Mouse (Mus musculus) left cerebral cortex, postnatal 25 days (tissue): ENCODE data around the gene Nfil3. TPM values are rescaled to one million over a fixed set of nuclear protein-coding genes. Genes with fewer than 3 reads are reported as not detected.

ENCODE experiments used
- DNase-seq, 2 experiments: peaks; one replicate each; pipeline ENCODE4 v3.0.0; 2022; ENCODE audit warnings: low spot score in 2 of 2, mixed read lengths in 1 of 2
- intact Hi-C: fragments of 180-260 bp; cut with DNase I; formaldehyde crosslinking; loops from one replicate; pipeline ENCODE4 v1.15.1; 2025
- total RNA-seq, 2 experiments: library from RNA; stranded (reverse); gene quantifications; 2 replicates each; pipeline ENCODE4 v1.2.3; 2021

Gene Nfil3
- total RNA-seq = 10 to 100 TPM; 14.4 to 20.8 TPM

- peak in 1 of 2 experiments; percentile 82 for DNase-seq
Measured at GRCm38 (mm10) chr13:52980951-52981421, at the start of gene Nfil3. TSS of gene Nfil3 (minus strand) at chr13:52981073.

GRCm38 (mm10) chr13:53024285-53024684, 43.4 kb upstream of the Nfil3 start:
- intact Hi-C loops = no loop called here

More at GRCm38 (mm10) chr13:52980951-52981421, at the start of gene Nfil3:
- intact Hi-C loops = loop anchor here (1.0 to 5.0 kb wide), 3 partner anchors 52 to 162 kb away; partner anchors contain the start of gene Auh

GRCm38 (mm10) chr13:53020282-53020681, 39.4 kb upstream of the Nfil3 start:
- intact Hi-C loops = no loop called here
- DNase-seq = no peak

More at GRCm38 (mm10) chr13:53024285-53024684, 43.4 kb upstream of the Nfil3 start:
- DNase-seq = no peak

GRCm38 (mm10) chr13:53019532-53019931, 38.7 kb upstream of the Nfil3 start:
- intact Hi-C loops = no loop called here
- no peak for DNase-seq

- DNase-seq = no peak
- intact Hi-C loops = no loop called here
Measured at GRCm38 (mm10) chr13:53018976-53019375, 38.1 kb upstream of the Nfil3 start.

GRCm38 (mm10) chr13:53017983-53018382, 37.1 kb upstream of the Nfil3 start:
- no peak for DNase-seq
- intact Hi-C loops = no loop called here

- DNase-seq = no peak
- intact Hi-C loops = no loop called here
Measured at GRCm38 (mm10) chr13:53017117-53017516, 36.2 kb upstream of the Nfil3 start.

GRCm38 (mm10) chr13:53011426-53011825, 30.6 kb upstream of the Nfil3 start:
- intact Hi-C loops = no loop called here
- peak; percentile 4 to 12 for DNase-seq

- intact Hi-C loops = no loop called here
- DNase-seq = peak in 1 of 2 experiments; percentile 13
Measured at GRCm38 (mm10) chr13:53008489-53009184, 27.8 kb upstream of the Nfil3 start.

GRCm38 (mm10) chr13:53007781-53008180, 26.9 kb upstream of the Nfil3 start:
- no peak for DNase-seq
- intact Hi-C loops = no loop called here

GRCm38 (mm10) chr13:53003286-53003685, 22.4 kb upstream of the Nfil3 start:
- intact Hi-C loops = no loop called here
- no peak for DNase-seq

GRCm38 (mm10) chr13:53001511-53001935, 20.6 kb upstream of the Nfil3 start:
- intact Hi-C loops = no loop called here
- no peak for DNase-seq

GRCm38 (mm10) chr13:53000481-53000880, 19.6 kb upstream of the Nfil3 start:
- DNase-seq = no peak
- intact Hi-C loops = no loop called here

GRCm38 (mm10) chr13:52998541-52998940, 17.7 kb upstream of the Nfil3 start:
- intact Hi-C loops = no loop called here
- no peak for DNase-seq

GRCm38 (mm10) chr13:52997806-52998205, 16.9 kb upstream of the Nfil3 start:
- no peak for DNase-seq
- intact Hi-C loops = no loop called here

GRCm38 (mm10) chr13:52996201-52996600, 15.3 kb upstream of the Nfil3 start:
- no peak for DNase-seq
- intact Hi-C loops = no loop called here

- intact Hi-C loops = no loop called here
- DNase-seq = no peak
Measured at GRCm38 (mm10) chr13:52994197-52994881, 13.5 kb upstream of the Nfil3 start.

- intact Hi-C loops = no loop called here
- DNase-seq = no peak
Measured at GRCm38 (mm10) chr13:52990139-52990538, 9.3 kb upstream of the Nfil3 start.

GRCm38 (mm10) chr13:52989005-52989404, 8.1 kb upstream of the Nfil3 start:
- intact Hi-C loops = no loop called here
- no peak for DNase-seq

- intact Hi-C loops = no loop called here
- DNase-seq = no peak
Measured at GRCm38 (mm10) chr13:52987880-52988279, 7.0 kb upstream of the Nfil3 start.
